Mouse (Mus musculus): Measurements from ENCODE around the gene Ssh1. TPM values are rescaled to one million over a fixed set of nuclear protein-coding genes. Genes with fewer than 3 reads are reported as not detected.
A peak's percentile ranks its signal among the peaks of the same experiment; 100 is the strongest.

The Ssh1 gene
- polyA plus RNA-seq (2017; shearing (Covaris generic)): 10 to 100 TPM; 15.5 to 18.0 (median 16.9) TPM

DNA sequence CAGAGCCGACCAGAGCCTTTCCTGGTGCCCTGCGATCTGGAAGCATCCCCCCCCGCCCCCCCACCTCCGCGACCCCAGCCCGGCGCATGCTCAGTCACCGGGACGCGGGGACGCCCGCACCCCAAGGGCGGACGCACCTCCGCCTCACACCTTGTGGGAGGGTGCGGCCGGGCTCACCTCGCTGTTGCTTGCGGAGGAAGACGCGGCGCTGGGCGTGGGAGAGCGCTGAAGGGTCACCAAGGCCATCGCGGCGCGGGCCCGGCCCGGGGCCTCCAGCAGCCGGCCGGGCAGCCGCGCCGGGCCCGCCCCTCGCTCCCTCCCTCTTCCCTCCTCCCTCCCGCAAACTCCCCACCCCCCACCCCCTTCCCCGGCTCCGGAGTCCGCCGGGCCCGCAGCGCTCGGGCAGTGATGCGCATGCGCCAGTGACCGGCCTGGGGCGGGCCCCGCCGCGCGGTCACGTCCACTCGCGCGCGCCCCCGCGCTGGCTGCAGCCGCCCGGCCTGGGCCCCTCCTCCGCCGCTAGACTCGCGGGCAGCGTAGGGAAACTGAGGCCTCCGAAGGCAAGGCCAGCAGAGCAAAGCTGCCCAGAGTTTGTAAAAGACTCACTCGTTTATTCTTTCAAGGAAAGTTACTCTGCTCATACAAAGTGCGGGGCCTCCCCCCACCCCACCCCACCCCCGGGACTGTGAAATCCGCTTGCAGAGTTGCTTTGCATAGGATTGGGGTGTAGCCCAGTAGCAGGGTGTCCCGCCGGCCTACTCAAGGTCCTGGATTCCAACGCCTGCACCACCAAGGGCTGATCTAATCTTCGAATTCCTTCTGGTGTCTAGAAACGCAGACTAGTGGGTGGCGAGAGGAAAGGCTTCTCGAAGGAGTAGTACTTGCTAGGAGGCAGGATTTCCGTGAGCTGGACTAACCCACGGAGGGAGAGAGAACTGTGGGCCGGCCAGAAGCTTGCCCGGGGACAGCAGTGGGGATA is at the start of gene Ssh1:
Ssh1 (minus strand) TSS at position 408 of the 979 bp plus-strand sequence.
- ATAC-seq: peak; percentile 10

DNA sequence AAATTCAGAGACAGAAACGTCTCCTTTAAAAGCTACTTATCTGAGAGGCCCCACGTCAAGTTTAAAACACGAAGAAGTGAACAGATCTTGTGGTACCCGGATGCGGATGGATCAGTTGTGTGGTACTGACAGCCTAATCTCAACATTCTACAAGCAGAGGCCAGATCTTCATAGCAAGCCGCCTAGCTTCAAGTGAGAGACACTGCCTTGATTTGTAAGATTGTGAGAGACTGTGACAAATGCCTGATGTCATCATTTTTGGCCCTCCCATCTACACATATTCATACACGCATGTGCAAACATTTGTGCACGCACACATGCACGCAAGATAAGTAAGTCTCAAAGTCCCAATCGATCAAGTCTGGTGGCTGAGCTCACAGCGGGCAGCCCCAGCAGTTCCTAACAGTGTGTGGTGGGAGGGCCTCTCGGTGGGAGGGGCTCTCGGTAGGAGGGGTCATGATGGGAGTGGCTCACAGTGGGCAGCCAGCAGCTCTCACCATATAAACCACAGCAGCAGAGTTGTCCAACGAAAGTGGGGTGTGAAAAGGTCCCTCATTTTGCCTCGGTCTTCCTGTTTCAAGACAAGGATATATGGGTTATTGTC is 47.7 kb upstream of the Ssh1 start:
- peak; percentile 14 for ATAC-seq

DNA sequence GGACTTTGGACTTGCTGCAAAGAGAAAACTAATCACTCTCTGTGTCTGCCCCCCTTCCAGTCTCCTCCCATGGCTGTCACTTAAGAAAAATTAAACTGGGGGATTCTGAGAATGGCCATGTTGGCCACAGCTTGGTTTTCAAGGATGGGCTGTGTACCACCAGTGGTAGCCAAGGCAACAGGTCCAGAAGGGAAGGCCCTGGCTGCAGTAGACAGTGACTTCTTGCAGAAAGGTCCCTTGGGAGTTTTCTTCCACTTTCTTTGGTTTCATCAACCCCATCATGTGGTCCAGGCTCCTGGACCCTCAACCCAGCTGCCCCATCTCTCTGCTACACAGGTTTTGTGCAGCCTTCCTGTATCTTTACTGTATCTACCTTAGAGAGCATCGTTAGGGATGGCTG is 47.2 kb upstream of the Ssh1 start:
- ATAC-seq: no peak

DNA sequence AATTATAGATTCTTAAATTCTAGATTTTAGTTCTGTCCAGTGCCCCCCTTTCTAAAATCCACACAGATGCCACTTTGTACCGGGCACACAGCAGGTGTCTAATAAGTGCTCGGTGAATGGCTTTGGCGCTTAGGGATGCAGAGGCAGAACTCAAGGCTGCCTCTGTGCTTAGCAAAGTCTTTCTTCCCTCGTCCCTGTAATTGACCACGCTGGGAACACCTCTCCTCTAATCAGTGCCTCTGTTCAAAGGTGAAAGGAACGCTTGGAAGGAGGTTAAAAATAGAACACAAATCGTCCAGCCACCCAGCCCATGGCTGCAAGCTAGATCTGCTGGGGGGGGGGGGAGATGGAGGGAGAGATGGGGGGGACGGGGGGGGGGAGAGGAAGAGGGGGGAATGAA is 46.8 kb upstream of the Ssh1 start:
- no peak for ATAC-seq

DNA sequence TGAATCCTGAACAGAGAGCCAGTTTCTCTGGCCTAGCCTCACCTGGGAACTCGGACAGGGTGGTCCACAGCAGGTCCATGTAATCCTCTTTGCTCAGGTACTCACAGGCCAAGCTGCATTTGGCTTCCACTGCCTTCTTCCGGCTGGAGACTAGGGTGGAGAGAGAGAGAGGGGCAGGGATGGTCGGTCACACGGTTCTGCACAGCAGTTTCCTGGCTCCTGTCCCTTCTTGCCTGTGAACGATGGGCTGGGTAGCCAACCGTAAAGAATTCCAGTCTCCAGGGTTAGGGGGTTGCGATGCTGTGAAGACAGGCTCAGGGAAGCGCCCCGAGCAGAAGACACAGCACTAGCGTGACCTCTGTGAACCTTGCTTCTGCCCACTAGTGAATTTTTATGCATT is 41.4 kb upstream of the Ssh1 start:
- no peak for ATAC-seq

DNA sequence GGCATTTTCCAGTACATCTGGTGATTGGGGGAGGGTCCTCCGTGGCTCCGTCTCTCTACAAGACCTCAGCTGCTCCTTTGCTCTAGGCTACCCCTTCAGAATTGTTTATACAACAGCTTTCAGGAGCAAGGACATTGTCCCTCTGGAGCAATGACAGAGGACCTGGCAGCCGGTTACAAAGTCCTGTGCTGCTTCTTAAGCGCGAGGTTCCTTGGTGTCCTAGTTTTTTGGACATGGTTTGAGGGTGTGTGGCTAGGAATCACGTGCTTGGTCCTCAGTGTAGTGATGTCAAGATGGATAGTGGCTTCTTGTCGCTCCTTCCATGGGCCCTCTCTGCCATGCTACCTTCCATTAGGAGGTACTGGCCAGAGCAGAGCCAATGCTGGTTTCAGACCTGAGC is 40.7 kb upstream of the Ssh1 start:
- no peak for ATAC-seq

DNA sequence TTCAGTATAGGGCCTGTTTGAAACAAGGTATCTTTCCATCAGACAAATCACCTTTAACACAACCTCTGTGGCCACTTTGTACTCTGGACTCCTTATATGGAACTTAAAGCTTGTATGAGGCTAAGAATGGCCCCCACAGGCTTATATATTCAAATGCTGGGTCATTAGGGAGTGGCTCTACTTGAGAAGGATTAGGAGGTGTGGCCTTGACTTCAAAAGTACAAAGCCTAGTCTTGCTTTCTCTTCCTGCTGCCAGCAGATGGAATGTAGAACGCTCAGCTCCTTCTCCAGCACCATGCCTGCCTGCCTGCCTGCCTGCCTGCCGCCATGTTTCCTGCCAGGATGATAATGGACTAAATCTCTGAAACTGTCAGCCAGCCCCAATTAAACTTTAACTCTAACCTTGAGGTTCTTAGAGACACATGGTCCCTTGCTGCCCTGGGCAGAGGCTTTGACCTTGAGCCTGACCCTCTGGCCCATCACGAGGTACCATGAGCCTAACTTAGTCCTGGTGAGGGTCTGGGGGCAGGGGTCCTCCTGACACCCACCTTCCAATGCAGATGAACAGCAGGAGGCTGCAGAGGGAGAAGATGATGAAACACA is 38.6 kb upstream of the Ssh1 start:
- no peak for ATAC-seq

DNA sequence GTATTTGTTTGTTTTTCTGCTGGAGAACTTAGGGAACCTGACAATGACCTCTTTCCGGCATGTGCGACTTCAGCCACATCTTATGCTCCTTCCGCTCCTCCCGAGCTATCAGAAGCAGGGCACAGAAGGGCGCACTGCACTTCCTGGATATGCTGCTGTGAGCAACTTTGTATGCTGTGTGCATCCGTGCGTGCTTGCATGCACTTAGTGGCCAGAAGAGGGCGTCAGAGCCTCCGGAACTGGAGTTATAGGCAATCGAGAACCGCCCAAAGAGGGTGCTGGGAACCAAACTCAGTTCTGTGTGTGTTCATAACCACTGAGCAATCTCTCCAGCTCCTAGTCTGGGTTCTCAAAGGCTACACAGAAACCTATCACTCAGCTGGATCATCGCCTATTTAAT is 37.0 kb upstream of the Ssh1 start:
- no peak for ATAC-seq

DNA sequence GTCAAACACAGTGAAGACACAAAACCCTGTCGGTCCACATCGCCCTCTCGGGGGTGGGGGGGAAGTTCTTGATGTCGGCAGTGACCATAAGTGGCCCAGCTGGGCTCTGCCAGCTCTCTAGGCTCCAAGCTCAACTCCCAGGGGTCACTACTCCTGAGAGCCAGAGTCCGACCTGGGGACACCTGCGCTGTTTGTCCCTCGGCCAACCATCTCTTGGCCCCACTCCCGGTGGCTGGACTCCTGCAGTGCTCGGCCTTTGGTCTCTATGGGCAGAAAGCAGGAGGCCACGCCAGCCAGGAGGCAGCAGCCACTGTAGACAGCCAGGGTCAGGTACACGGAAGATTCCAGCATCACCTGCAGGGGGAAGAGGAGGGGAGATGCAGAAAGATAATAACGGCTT is 34.4 kb upstream of the Ssh1 start:
- no peak for ATAC-seq

DNA sequence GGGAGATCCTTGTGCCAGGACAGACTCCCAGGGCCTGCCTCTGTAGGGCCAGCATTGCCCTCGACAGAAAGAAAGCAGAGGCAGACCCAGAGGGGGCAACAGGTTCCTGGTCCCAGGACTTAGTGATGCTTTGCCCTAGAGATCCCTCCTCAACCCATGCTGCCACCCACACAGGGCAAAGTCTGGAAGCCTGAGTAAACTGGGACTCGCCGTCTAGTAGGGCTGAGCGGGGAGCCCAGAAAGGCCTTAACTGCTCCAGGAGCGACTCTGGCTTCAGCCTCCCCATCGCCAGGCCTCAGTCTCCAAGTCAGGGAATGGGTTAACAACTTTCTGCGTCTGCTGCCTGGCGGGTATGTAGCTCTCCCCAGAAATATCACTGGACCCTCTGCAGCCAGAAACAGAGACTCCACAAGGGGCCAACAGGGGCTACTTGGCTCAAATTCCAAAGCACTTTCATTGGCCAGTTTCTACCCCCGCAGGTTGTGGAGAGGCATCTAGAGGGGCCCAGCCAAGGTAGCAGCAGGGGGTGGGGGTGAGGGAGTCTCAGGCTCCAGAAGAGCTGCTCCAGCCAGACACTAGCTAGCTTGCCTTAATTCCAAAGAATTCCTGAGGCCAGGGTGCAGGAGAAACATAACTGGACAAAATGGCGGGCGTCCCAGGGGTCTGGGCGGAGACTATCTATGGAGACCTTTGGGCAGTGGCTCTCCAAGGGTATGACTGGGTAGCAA is 33.7 kb upstream of the Ssh1 start:
- no peak for ATAC-seq

DNA sequence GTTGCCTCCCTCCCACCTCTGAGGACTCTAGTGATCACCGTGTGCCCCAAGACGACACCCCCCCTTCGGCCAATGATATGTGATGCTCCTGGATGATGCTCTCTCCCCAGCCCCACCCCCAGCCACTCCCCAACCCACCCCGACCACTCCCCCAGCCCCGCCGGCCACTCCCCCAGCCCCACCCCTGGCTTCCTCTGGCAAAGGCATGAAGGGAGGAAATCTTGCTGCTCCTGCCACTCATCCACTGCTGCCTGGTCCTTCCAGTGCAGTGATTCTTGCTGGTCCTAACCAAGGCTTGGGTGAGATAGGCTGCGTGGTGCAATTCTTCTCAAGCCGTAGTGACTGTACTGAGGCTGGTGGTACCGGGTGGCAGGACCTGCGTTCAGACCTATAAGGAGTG is 31.2 kb upstream of the Ssh1 start:
- no peak for ATAC-seq

DNA sequence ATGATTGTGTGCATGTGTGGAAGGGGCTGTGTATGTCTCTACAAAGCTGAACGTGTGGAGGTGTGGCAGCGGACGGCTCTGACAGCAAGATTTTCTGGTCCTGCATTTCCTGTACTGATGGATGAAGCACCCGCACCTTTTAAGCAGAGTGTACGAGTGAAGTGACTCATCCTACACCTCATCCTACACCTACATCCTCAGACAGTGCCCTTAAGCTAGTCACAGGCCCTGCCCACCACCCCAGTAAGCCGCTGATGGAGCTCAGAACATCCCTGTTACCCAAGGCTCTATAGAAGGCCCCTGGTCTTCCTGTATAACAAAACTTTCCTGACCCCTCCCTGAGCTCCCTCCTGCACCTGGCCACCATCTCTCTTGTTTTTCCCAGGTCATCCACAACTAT is 30.7 kb upstream of the Ssh1 start:
- no peak for ATAC-seq

DNA sequence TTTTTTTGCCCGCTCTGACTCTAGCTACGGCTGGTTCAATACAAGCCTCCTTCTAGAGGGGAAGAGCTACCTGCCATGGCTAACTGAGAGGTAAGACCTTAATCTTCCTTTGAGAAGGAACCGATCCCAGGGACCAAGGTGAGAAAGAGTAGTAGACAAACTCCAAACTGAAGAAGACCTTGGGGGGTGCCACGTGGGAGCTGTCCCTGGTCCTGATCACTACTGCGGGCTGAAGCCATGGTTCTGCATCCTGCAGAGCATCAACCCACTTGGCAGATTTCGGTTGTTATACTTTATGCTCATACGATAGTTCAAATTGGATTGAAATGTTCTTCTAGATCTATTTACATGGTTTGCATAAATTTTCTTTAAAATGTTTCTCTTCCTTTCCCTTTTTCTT is 21.4 kb upstream of the Ssh1 start:
- no peak for ATAC-seq

DNA sequence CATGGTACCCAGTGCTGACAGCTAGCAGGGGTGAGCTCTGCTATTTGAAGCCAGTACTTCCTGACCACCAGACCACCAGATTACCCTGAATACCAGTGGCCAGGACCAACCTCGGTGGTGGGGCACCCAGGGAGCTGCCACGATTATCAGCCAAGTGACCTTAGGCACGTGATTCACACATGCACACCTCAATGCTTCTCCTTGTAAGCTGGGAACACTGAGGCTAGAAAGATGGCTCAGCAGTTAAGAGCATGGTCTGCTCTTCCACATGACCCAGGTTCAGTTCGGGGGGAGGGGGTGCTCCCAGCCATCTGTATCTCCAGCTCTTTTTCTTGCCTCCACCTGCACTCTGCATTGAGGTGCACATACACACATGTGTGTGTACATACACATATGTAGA is 15.4 kb upstream of the Ssh1 start:
- no peak for ATAC-seq

DNA sequence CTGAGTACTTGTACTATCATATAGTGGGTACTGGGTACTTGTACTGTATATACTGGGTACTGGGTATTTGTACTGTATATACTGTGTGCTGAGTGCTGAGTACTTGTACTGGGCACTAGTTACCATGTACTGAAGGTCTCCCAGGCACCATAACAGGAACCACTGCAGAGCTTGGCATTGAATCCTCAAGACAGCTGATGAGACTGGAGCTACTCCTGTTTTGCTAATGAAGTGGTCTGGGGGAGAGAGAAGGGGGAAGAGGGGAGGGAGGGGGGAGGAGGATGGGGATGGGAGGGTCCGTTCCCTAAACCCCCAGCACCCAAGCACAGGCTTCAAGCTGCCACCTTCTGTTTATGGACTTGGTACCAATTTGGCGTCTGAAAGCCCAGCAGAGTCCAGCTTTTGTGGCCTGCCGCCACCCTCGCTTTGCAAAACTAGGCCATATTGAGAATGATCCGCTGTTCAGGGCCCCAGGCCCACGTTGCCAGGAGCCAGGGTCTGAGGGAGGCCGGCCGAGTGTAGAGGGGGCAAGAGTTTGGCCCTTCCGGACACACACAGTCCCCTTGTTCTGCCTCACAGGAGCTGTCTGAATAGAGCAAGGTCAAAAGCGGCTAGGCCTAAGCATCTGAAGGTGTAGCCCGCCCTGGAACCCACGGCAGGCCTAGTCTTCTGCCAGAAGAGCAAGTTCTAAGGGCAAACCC is 14.2 kb upstream of the Ssh1 start:
- ATAC-seq: no peak

DNA sequence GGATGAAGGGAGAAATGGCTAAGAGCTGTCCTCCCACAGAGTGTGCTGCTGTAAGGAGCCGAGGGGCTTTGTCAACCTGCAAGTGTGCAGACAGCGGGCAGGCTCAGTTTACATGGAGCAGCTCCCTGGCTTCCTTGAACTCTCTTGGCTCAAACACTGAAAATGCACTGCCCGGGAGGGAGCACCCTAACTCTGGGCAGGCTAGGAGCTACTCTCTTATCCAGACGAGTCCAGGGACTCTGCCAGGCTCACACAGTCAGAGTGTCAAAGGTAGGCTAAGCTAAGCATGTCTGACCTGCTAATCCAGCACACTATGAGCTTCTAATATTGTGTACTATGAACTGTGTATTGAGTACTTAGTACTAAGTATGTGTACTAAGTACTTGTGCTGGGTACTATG is 13.3 kb upstream of the Ssh1 start:
- no peak for ATAC-seq

DNA sequence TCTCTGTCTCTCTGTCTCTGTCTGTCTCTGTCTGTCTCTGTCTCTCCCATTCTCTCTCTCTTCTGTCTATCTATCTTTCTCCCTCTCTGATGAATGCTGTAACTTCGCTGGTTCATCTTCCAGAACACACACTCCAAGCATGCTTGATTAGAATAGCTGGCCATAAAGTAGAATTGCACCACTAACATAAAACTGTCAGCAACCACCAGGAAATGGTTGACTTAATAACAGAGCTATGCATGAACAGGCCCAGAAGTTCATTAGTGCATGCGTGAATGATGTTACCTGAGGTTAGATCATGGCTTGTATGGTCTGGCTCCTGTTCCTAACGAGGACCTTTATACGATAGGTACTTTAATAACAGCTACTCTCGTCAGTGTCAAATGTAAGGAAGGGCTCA is 11.4 kb upstream of the Ssh1 start:
- ATAC-seq: no peak

DNA sequence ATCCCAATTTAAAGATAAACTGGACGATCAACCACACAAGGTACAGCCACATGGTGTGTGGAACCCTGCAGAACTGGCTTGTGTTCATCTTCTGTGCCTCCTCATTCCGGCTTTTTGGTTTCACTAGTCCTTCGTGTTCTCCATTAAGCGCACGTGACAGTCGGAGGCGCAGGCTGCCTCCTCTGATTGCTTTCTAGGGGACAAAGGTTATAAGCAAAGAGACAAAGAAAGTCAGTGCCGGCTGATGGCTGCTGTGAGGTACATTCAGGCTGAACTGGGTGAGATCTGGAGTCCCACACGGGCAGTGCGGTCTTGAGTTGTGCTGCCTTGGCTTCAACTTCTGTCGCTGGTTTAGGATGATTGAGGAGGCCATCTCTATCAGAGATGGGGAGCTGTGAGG is 10.9 kb upstream of the Ssh1 start:
- no peak for ATAC-seq

DNA sequence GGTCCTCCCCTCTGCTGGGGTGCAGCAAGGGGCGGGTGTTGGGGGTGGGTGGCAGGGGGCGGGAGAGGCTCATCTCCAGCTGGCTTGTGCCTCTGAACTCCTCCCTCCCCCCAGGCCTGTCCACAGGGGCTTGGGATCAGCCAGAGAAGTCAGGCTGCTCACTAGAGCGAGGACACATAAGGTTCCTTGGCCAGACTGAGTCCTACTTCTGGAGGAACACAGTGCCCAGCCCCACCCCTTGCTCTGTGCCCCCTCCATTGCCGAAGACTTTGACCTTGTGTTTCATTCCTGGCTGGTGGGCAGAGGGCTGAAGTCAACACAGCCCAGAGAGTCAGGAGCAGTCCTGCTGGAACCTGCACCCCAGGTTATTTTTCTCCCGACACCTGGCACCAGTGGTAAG is 9.8 kb upstream of the Ssh1 start, which contains the start of gene Dao:
Dao (plus strand) TSS at position 162 of the 400 bp plus-strand sequence.
- no peak for ATAC-seq

DNA sequence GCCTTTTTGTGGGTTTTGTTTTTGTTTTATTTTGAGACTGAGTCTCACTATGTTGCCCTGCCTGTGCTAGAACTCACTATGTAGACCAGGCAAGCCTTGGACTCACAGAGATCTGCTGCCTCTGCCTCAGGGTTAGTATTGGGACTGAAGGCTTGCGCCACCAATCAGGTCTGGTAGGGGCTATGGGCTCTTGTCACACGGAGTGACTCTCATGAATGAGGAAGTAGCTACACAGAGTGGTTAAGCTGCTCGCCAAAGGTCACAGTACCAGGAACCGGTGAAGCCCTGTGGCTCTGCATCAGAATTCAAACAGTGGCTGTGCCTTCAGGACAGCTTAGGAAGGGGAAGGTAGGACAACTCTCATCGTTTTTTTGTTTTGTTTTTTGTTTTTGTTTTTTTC is 5.7 kb upstream of the Ssh1 start:
- no peak for ATAC-seq

DNA sequence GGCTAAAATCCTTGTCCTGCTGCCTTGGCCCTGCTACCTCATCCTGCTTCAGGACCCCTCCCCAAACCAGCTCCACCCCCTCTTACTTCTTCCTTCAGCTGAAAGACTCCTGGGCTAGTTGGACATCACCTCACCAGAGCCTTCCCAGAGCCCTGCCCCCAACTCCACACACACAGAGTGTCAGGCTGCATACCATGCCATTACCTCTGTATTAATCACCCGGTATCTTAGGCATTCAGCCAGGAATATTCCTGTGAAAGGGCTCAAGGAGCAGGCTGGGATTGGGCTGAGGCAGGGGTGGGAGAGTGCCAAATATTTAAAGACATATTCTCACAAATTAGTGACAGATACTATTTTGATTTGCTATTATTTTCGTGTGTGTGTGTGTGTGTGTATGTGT is 2.8 kb upstream of the Ssh1 start:
- no peak for ATAC-seq

DNA sequence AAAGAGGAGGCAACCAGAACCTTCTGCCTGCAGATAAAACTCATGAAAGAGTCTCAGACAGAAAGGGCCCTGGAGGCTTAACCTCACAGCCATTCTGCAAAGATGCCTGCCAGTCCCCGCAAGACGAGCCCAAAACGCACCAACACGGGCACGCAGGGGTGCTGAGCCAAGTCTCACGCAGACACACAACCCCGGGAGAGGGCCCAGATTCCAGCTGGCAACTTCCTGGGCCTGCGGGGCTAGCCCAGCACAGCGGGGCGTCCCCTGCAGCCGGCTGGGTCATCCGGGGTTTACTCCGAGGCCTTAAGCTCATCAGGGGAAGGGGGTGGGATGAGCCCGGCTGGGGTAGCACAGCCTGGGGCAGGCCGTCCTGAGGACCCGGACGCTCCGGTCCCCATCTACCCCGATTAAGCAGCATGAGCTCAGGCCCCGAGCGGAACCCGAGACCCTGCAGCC is 635 bp downstream of the Ssh1 start:
- ATAC-seq: peak; percentile 30
